Mouse (Mus musculus) spleen, postnatal 0 days (tissue): ENCODE data around the gene Hes7. TPM values are rescaled to one million over a fixed set of nuclear protein-coding genes. Genes with fewer than 3 reads are reported as not detected.

Source experiments
- polyA plus RNA-seq: library from polyadenylated mRNA; unstranded; fragments of >200 nt; fragmentation: Nextera tagmentation; extraction: Ambion mirVana; gene quantifications from 2 replicates; pipeline ENCODE4 v1.2.1, GENCODE M21; 2015

Gene Hes7
- polyA plus RNA-seq, result 0.22 and 0.32 TPM in 2 replicates

GRCm38 (mm10) chr11:69120221-69121000 lies at the start of gene Hes7:
Gene Hes7 (plus strand): TSS chr11:69120404.

GRCm38 (mm10) chr11:69070590-69071222 lies 49.5 kb upstream of the Hes7 start, which contains the start of gene Tmem107:
Gene Tmem107 (plus strand): TSS chr11:69070806.

GRCm38 (mm10) chr11:69088103-69088855 lies 31.9 kb upstream of the Hes7 start, which contains the start of gene Vamp2:
Gene Vamp2 (plus strand): TSS chr11:69088490.

GRCm38 (mm10) chr11:69094697-69095429 lies 25.3 kb upstream of the Hes7 start, which contains the start of gene Per1:
Gene Per1 (plus strand): TSS chr11:69095217.

GRCm38 (mm10) chr11:69122336-69122951 lies 2.2 kb downstream of the Hes7 start, which contains the start of gene 9130213A22Rik:
Gene 9130213A22Rik (minus strand): TSS chr11:69122589.

GRCm38 (mm10) chr11:69125852-69125918 lies 5.5 kb downstream of the Hes7 start, which contains the start of gene Aloxe3:
Gene Aloxe3 (plus strand): TSS chr11:69125896.

GRCm38 (mm10) chr11:69156800-69157199 lies 36.6 kb downstream of the Hes7 start, which contains the start of gene Alox12b:
Gene Alox12b (plus strand): TSS chr11:69156989.

Other genes with a start within 250 kb of the Hes7 start
- gene Ndel1, start 248.5 kb upstream of the Hes7 start, polyA plus RNA-seq, result 42.3 and 50.9 TPM in 2 replicates
- 0.06 and 0.11 TPM in 2 replicates for gene Rnf222, start 231.9 kb upstream of the Hes7 start, polyA plus RNA-seq
- gene Rpl26, start 218.8 kb upstream of the Hes7 start, polyA plus RNA-seq, result 915 and 947 TPM in 2 replicates
- gene Odf4, start 193.3 kb upstream of the Hes7 start, polyA plus RNA-seq, result not detected in 2 replicates
- 3.7 and 4.0 TPM in 2 replicates for gene Arhgef15, start 162.9 kb upstream of the Hes7 start, polyA plus RNA-seq
- gene Slc25a35, start 152.3 kb upstream of the Hes7 start, polyA plus RNA-seq, result 0.77 and 1.0 TPM in 2 replicates
- gene Rangrf, start 145.2 kb upstream of the Hes7 start, polyA plus RNA-seq, result 45.0 and 45.7 TPM in 2 replicates
- gene Pfas, start 111.9 kb upstream of the Hes7 start, polyA plus RNA-seq, result 36.9 and 37.1 TPM in 2 replicates
- gene Ctc1, start 104.5 kb upstream of the Hes7 start, polyA plus RNA-seq, result 20.3 and 21.5 TPM in 2 replicates
- gene Aurkb, start 74.8 kb upstream of the Hes7 start, polyA plus RNA-seq, result 120 and 126 TPM in 2 replicates
- gene Borcs6, start 60.7 kb upstream of the Hes7 start, polyA plus RNA-seq, result 8.3 and 9.8 TPM in 2 replicates
- gene Tmem107, start 49.6 kb upstream of the Hes7 start, polyA plus RNA-seq, result 39.0 and 47.7 TPM in 2 replicates
- 29.9 and 31.7 TPM in 2 replicates for gene Vamp2, start 31.9 kb upstream of the Hes7 start, polyA plus RNA-seq
- gene Per1, start 25.2 kb upstream of the Hes7 start, polyA plus RNA-seq, result 4.2 and 7.6 TPM in 2 replicates
- gene 9130213A22Rik, start 2.2 kb downstream of the Hes7 start, polyA plus RNA-seq, result 0.07 and 0.32 TPM in 2 replicates
- 0.25 and 0.79 TPM in 2 replicates for gene Aloxe3, start 5.5 kb downstream of the Hes7 start, polyA plus RNA-seq
- not detected in 2 replicates for gene Alox12b, start 36.6 kb downstream of the Hes7 start, polyA plus RNA-seq
- gene Alox8, start 77.4 kb downstream of the Hes7 start, polyA plus RNA-seq, result 0.12 and 0.61 TPM in 2 replicates
- gene Gucy2e, start 116.6 kb downstream of the Hes7 start, polyA plus RNA-seq, result 0.01 and 0.07 TPM in 2 replicates
- 10.3 and 12.8 TPM in 2 replicates for gene Cntrob, start 203.4 kb downstream of the Hes7 start, polyA plus RNA-seq
- gene Trappc1, start 203.6 kb downstream of the Hes7 start, polyA plus RNA-seq, result 94.9 and 97.1 TPM in 2 replicates
- 0.30 and 0.55 TPM in 2 replicates for gene Kcnab3, start 205.9 kb downstream of the Hes7 start, polyA plus RNA-seq
- gene Rnf227, start 220.1 kb downstream of the Hes7 start, polyA plus RNA-seq, result 3.1 and 4.2 TPM in 2 replicates
- gene Chd3, start 249.0 kb downstream of the Hes7 start, polyA plus RNA-seq, result 9.3 and 10.9 TPM in 2 replicates